Mouse (Mus musculus) lung, adult 2 months (tissue): Measurements from ENCODE around the gene Mpzl2. TPM values are rescaled to one million over a fixed set of nuclear protein-coding genes. Genes with fewer than 3 reads are reported as not detected.
"Not testable (repeated sequence)": the region's sequence is repeated elsewhere in the genome, so short reads cannot be mapped to it uniquely, and the experiment has no call there.

Source experiments
- DNase-seq: peaks from one replicate; pipeline ENCODE4 v3.0.0; 2022
- H3K4me1 ChIP-seq: fragments of 200-500 bp; 2 replicates; pipeline ENCODE4 v1.6.1; 2011; ENCODE audit warnings: low read length; ENCODE audit not compliant: control insufficient read depth, insufficient read depth
- H3K4me3 ChIP-seq: fragments of 200-500 bp; replicated peaks from 2 replicates; pipeline ENCODE3; 2011; ENCODE audit warnings: low read depth, mild to moderate bottlenecking, control low read depth, low read length; ENCODE audit errors: extremely low read depth
- CTCF ChIP-seq: fragments of 200-500 bp; IDR thresholded peaks from 2 replicates; pipeline ENCODE4 v1.5.1; 2011; ENCODE audit warnings: mild to moderate bottlenecking, low read length, control low read depth; ENCODE audit not compliant: insufficient read depth
- POLR2A ChIP-seq: fragments of 200-500 bp; IDR thresholded peaks from 2 replicates; pipeline ENCODE4 v1.6.1; 2011; ENCODE audit warnings: low read depth, mild to moderate bottlenecking, control low read depth, low read length, borderline replicate concordance; ENCODE audit errors: extremely low read depth
- WGBS: fragments of 180-500 bp; shearing (Covaris S2); methylation state at CpG from one replicate; pipeline ENCODE4 v1.1.7; 2018; 5-methylcytosine and 5-hydroxymethylcytosine counted together
- polyA plus RNA-seq: library from polyadenylated mRNA; depleted of rRNA; stranded (reverse); fragments of >200 nt; gene quantifications from 2 replicates; pipeline ENCODE4 v1.2.3, GENCODE M21; 2012

Gene Mpzl2
- polyA plus RNA-seq, 1 experiment: 8.6 TPM

DNA sequence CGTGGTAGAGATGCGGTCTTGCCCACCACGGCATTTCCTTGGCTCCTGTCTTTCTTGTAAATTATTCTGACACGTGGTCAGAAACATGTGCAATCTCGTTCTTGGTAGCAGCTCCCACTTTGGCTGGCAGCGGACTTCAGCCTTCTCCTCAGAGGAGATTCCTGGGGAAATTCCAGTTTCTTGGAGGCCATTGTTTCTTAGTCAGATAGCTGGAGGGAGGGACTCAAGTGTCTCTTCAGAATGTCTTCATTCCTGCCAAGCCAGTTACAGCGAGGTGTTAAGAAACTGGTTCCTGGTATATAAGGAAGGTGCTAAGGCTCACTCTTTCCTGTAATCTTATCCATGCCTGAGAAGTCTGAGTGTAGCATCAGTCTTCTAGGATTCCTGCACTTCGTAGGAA, 12.2 kb upstream of the Mpzl2 start:
- TF ChIP-seq POLR2A (no peak), CTCF (no peak)
- WGBS: 48% methylated on average over 8 of the region's 8 CpGs
- no peak overlapping the region for H3K4me3 ChIP-seq
- H3K4me1 ChIP-seq: no peaks in the 10 kb centered on the region
- DNase-seq: no peak

GRCm38 (mm10) chr9:45030341-45030740, 9.3 kb upstream of the Mpzl2 start:
- H3K4me3 ChIP-seq: no peak overlapping the region
- WGBS: 50% methylated on average over 6 of the region's 6 CpGs
- H3K4me1 ChIP-seq: no peaks in the 10 kb centered on the region
- TF ChIP-seq POLR2A (no peak), CTCF (no peak)
- no peak for DNase-seq

- DNase-seq: no peak
- 49% methylated on average over 2 of the region's 2 CpGs for WGBS
- TF ChIP-seq POLR2A (no peak), CTCF (no peak)
- Histone ChIP-seq H3K4me1 (no peaks in the 10 kb centered on the region), H3K4me3 (no peak overlapping the region)
These were observed 7.3 kb upstream of the Mpzl2 start for GRCm38 (mm10) chr9:45032261-45032660.

DNA sequence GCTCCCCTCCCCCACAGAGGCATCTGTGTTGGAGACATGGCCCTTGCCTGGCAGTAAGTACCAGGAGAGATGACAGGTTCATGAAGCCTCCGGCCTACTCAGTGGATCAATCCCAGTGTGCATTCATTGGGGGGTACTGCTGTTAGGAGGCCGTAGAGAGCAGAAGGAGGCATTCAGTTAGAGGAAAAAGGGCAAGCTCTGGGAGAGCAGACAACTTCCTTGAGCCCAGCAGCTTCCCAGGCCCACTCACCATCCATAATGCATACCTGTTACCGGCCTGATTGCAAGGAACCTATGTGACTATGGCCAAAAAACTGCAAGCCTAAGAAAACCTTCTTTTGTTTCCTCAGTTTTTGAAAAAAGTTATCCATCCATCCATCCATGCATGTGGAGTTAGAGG, 5.1 kb upstream of the Mpzl2 start:
- no peak for DNase-seq
- Histone ChIP-seq H3K4me1 (no peaks in the 10 kb centered on the region), H3K4me3 (no peak overlapping the region)
- no peak for TF ChIP-seq CTCF
- TF ChIP-seq POLR2A: no peak
- WGBS: 88% methylated on average over 3 of the region's 3 CpGs

DNA sequence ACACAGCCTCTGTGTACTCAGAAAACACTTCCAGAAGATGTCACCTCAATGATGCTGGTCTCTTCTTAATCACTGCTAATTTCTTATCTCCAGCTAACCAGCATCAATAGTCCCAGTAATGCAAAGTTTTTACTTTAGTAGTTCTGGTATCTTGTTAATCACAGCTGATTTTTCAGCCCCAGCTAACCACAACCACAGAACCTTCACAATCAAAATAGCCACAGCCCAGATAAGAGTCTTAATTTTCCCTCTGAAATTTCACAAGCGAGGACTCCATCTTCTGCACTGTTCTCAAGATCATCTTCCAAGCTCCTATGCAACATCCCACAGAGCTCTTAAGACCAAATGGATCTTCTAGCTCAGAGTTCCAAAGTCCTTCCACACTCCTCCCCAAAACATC, 1.8 kb upstream of the Mpzl2 start:
- not testable (repeated sequence) for H3K4me3 ChIP-seq, DNase-seq, H3K4me1 ChIP-seq
- WGBS: 65% methylated on average over 1 of the region's 1 CpGs

DNA sequence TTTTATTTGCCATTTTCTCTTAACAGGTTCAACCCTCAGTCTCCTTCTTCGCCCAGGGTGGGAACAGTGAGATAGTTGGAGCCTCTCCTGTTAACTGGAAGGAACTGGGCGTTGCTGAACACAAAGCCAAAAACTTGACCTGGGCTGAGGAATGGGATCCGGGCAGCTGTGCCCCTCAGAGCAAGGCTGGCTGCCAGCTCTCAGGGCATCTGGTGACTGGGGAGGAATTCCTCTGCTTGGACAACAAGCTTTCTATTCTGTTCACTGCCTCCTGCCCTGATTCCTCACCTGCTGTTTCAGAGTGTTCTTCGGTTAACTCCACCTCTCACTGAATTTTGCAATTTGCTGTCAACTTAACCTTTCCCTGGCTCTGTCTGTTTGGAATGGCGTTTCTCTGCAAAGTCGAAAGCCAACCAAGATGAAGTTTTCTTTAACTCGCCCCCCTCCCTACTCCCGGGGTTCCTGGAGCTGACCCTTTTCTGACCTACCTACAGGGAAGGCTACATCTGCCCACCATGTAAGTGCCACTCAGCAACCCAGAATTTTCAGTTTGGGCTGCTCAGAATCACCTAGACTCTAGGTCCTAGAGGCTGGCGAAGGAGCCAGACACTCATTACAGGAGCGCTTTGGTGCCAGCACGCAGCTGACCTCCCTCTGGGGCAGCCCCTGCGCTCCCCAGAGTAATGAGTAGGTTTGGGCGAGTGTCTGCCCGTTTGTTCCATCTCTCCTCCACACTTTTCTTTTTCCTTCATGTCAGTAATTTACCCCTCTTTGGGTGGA, 657 bp downstream of the Mpzl2 start:
- TF ChIP-seq CTCF (no peak), POLR2A (no peak)
- H3K4me1 ChIP-seq: no peaks in the 10 kb centered on the region
- DNase-seq: peak; percentile 17
- WGBS: 12% methylated on average over 14 of the region's 14 CpGs
- peak overlapping the region; percentile 6 for H3K4me3 ChIP-seq

DNA sequence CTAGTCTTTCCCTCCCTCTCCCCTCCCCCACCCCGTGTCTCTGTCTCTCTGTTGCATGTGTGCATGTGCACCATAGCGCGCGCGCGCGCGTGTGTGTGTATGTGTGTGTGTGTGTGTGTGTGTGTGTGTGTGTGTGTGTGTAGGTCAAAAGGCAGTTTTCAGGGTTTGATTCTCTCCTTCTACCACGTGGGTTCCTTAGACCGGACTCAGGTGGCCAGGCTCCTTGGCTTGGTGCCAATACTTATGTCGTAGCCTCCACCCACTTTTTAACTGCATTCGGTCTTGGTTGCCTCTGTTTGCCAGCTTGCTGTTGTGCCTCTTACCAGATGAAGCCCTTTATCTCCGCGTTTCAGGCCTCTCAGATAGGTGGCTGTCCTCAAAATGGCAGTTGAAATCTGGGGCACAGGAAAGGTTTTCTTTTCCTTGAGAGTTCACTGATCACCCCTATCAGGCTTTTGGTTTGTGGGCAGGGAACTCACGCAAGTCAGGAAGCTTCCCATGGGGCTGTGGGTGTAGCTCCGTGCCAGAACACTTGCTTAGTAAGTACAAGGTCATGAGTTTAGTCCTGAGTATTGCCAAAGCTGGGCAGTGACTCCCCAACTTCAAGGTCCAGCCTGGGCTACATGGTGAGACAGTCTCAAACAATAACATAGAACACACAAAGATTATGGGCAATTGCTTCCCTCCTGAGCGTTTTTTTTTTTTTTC, 1.7 kb downstream of the Mpzl2 start:
- WGBS: 29% methylated on average over 17 of the region's 17 CpGs
- TF ChIP-seq CTCF (no peak), POLR2A (no peak)
- DNase-seq: peak; percentile 17
- Histone ChIP-seq H3K4me1 (no peaks in the 10 kb centered on the region), H3K4me3 (no peak overlapping the region)

- TF ChIP-seq POLR2A (no peak), CTCF (no peak)
- WGBS: 4% methylated on average over 20 of the region's 20 CpGs
- DNase-seq: peak; percentile 51
- H3K4me1 ChIP-seq: no peaks in the 10 kb centered on the region
- H3K4me3 ChIP-seq: peak overlapping the region; percentile 41
These were observed 2.6 kb downstream of the Mpzl2 start for GRCm38 (mm10) chr9:45042056-45042720.

DNA sequence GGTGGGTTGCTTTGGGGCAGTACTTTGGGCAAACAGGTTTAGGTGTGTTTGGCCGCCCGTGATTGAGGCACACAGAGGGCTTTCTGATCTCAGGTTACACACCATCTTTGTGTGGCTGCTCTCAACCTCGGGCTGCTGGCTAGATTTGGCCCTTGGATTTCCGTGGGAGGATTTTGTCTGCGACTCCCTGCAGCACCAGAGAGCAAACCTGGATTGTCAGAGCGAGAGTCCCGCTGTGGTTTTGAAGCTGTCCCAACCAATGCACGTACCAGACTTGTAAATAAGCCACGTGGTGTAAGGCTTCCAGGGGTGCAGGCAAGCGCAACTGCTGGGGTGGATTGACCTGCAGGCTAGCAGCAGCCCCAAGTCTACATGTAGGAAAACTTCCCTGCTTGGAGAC, 3.3 kb downstream of the Mpzl2 start:
- TF ChIP-seq CTCF (no peak), POLR2A (no peak)
- peak; percentile 29 for DNase-seq
- 3% methylated on average over 10 of the region's 10 CpGs for WGBS
- H3K4me1 ChIP-seq: no peaks in the 10 kb centered on the region
- H3K4me3 ChIP-seq: peak overlapping the region; percentile 11

- TF ChIP-seq CTCF: no peak
- no peak for TF ChIP-seq POLR2A
- Histone ChIP-seq H3K4me1 (no peaks in the 10 kb centered on the region), H3K4me3 (no peak overlapping the region)
- no peak for DNase-seq
- 80% methylated on average over 16 of the region's 16 CpGs for WGBS
These were observed 7.4 kb downstream of the Mpzl2 start for GRCm38 (mm10) chr9:45046973-45047372.
